Mouse (Mus musculus) lung, embryonic 15.5 days (tissue): ENCODE results near the gene Zfpm1. TPM values are rescaled to one million over a fixed set of nuclear protein-coding genes. Genes with fewer than 3 reads are reported as not detected.

Source experiments
- ATAC-seq: fragments of 200-750 bp; cut with Nextera tagmentation; 2 replicates; pipeline ENCODE4 v1.8.0; 2017; ENCODE audit warnings: moderate number of reproducible peaks, borderline replicate concordance; ENCODE audit not compliant: low FRiP score, low TSS enrichment; ENCODE audit errors: extremely low read depth
- H3K27ac ChIP-seq: fragments of 300-500 bp; sonication (generic); 2 replicates; pipeline ENCODE4 v1.5.1; 2015; ENCODE audit warnings: moderate library complexity, mild to moderate bottlenecking, inconsistent platforms
- H3K27me3 ChIP-seq: fragments of 300-500 bp; sonication (generic); 2 replicates; pipeline ENCODE4 v1.6.1; 2015; ENCODE audit warnings: inconsistent platforms
- H3K36me3 ChIP-seq: fragments of 300-500 bp; sonication (generic); 2 replicates; pipeline ENCODE4 v1.6.1; 2015; ENCODE audit warnings: inconsistent platforms
- H3K4me1 ChIP-seq: fragments of 300-500 bp; sonication (generic); 2 replicates; pipeline ENCODE4 v1.6.1; 2015; ENCODE audit warnings: inconsistent platforms
- H3K4me2 ChIP-seq: fragments of 300-500 bp; sonication (generic); 2 replicates; pipeline ENCODE4 v1.6.1; 2015; ENCODE audit warnings: inconsistent platforms, mild to moderate bottlenecking, moderate library complexity
- H3K4me3 ChIP-seq: fragments of 300-500 bp; sonication (generic); 2 replicates; pipeline ENCODE4 v1.5.1; 2015; ENCODE audit warnings: mild to moderate bottlenecking, inconsistent platforms
- H3K9ac ChIP-seq: fragments of 300-500 bp; sonication (generic); 2 replicates; pipeline ENCODE4 v1.6.1; 2015; ENCODE audit warnings: inconsistent platforms
- H3K9me3 ChIP-seq: fragments of 300-500 bp; sonication (generic); 2 replicates; pipeline ENCODE4 v1.6.1; 2016; ENCODE audit warnings: inconsistent platforms
- WGBS: fragments of 180-500 bp; shearing (Covaris S2); methylation state at CpG from one replicate; pipeline ENCODE4 v1.1.7; 2015; 5-methylcytosine and 5-hydroxymethylcytosine counted together
- polyA plus RNA-seq: library from polyadenylated mRNA; unstranded; fragments of >200 nt; fragmentation: Nextera tagmentation; extraction: Ambion mirVana; gene quantifications from 2 replicates; pipeline ENCODE4 v1.2.1, GENCODE M21; 2015

Gene Zfpm1
- polyA plus RNA-seq, 1 experiment from 2014 or later, result 1.3 TPM

GRCm38 (mm10) chr8:122332753-122333506, 51.0 kb downstream of the Zfpm1 start:
- WGBS, result 63% methylated on average over 6 of the region's 6 CpGs
- H3K27me3 ChIP-seq, result peaks cover 36% of the 10 kb centered on the region
- H3K4me3 ChIP-seq, result no peak overlapping the region
- ATAC-seq, result 0 out of 2 replicates have a peak, but pooled peaks have one; percentile 7
- no peak overlapping the region for H3K9ac ChIP-seq
- no peak overlapping the region for H3K27ac ChIP-seq
- H3K9me3 ChIP-seq, result no peaks in the 10 kb centered on the region
- peaks cover 41% of the 10 kb centered on the region for H3K4me1 ChIP-seq
- no peak overlapping the region for H3K4me2 ChIP-seq
- H3K36me3 ChIP-seq, result peaks cover 4% of the 10 kb centered on the region

GRCm38 (mm10) chr8:122333531-122333930, 51.6 kb downstream of the Zfpm1 start:
- H3K9me3 ChIP-seq, result no peaks in the 10 kb centered on the region
- WGBS, result 84% methylated on average over 7 of the region's 7 CpGs
- peaks cover 41% of the 10 kb centered on the region for H3K27me3 ChIP-seq
- no peak overlapping the region for H3K9ac ChIP-seq
- no peak for ATAC-seq
- no peak overlapping the region for H3K4me3 ChIP-seq
- peaks cover 41% of the 10 kb centered on the region for H3K4me1 ChIP-seq
- H3K4me2 ChIP-seq, result no peak overlapping the region
- no peak overlapping the region for H3K27ac ChIP-seq
- H3K36me3 ChIP-seq, result peaks cover 4% of the 10 kb centered on the region

GRCm38 (mm10) chr8:122334791-122335490, 53.0 kb downstream of the Zfpm1 start:
- Histone ChIP-seq H3K9me3 (no peaks in the 10 kb centered on the region), H3K9ac (no peak overlapping the region), H3K4me2 (no peak overlapping the region), H3K4me1 (peaks cover 33% of the 10 kb centered on the region), H3K4me3 (no peak overlapping the region), H3K27ac (no peak overlapping the region), H3K27me3 (peaks cover 42% of the 10 kb centered on the region), H3K36me3 (peaks cover 4% of the 10 kb centered on the region; the same call in 1 of the 2 replicates)
- WGBS, result 92% methylated on average over 13 of the region's 13 CpGs
- no peak for ATAC-seq

GRCm38 (mm10) chr8:122335638-122336250, 53.8 kb downstream of the Zfpm1 start:
- peak overlapping the region; percentile 11 for H3K9ac ChIP-seq
- peaks cover 42% of the 10 kb centered on the region for H3K27me3 ChIP-seq
- H3K36me3 ChIP-seq, result peaks cover 4% of the 10 kb centered on the region; the same call in 1 of the 2 replicates
- peaks cover 25% of the 10 kb centered on the region for H3K4me1 ChIP-seq
- H3K4me3 ChIP-seq, result peak overlapping the region; percentile 44
- H3K27ac ChIP-seq, result no peak overlapping the region
- ATAC-seq, result 0 out of 2 replicates have a peak, but pooled peaks have one; percentile 5
- peak overlapping the region; percentile 73 for H3K4me2 ChIP-seq
- WGBS, result 20% methylated on average over 57 of the region's 57 CpGs
- H3K9me3 ChIP-seq, result no peaks in the 10 kb centered on the region

- Histone ChIP-seq H3K9me3 (no peaks in the 10 kb centered on the region), H3K4me1 (peaks cover 18% of the 10 kb centered on the region), H3K9ac (peak overlapping the region; percentile 11), H3K36me3 (peaks cover 4% of the 10 kb centered on the region; the same call in 1 of the 2 replicates), H3K27ac (no peak overlapping the region), H3K4me3 (peak overlapping the region; percentile 44), H3K4me2 (peak overlapping the region; percentile 73), H3K27me3 (peaks cover 42% of the 10 kb centered on the region)
- 10% methylated on average over 81 of the region's 81 CpGs for WGBS
- ATAC-seq, result peak; percentile 41
Observed at GRCm38 (mm10) chr8:122336251-122336910, 54.4 kb downstream of the Zfpm1 start.

GRCm38 (mm10) chr8:122338852-122339251, 56.9 kb downstream of the Zfpm1 start:
- Histone ChIP-seq H3K4me1 (peaks cover 28% of the 10 kb centered on the region), H3K36me3 (peaks cover 4% of the 10 kb centered on the region; the same call in 1 of the 2 replicates), H3K4me3 (no peak overlapping the region), H3K27ac (no peak overlapping the region), H3K9me3 (no peaks in the 10 kb centered on the region), H3K9ac (no peak overlapping the region), H3K27me3 (peaks cover 58% of the 10 kb centered on the region), H3K4me2 (no peak overlapping the region)
- no peak for ATAC-seq
- 61% methylated on average over 6 of the region's 6 CpGs for WGBS

GRCm38 (mm10) chr8:122340761-122341160, 58.8 kb downstream of the Zfpm1 start:
- Histone ChIP-seq H3K36me3 (no peaks in the 10 kb centered on the region), H3K9ac (no peak overlapping the region), H3K4me2 (no peak overlapping the region), H3K4me3 (no peak overlapping the region), H3K27ac (no peak overlapping the region), H3K9me3 (no peaks in the 10 kb centered on the region), H3K27me3 (peaks cover 48% of the 10 kb centered on the region), H3K4me1 (peaks cover 34% of the 10 kb centered on the region)
- WGBS, result 86% methylated on average over 3 of the region's 3 CpGs
- ATAC-seq, result no peak

GRCm38 (mm10) chr8:122341790-122342189, 59.8 kb downstream of the Zfpm1 start:
- Histone ChIP-seq H3K27ac (no peak overlapping the region), H3K9ac (no peak overlapping the region), H3K9me3 (no peaks in the 10 kb centered on the region), H3K4me2 (no peak overlapping the region), H3K4me1 (peaks cover 25% of the 10 kb centered on the region), H3K4me3 (no peak overlapping the region), H3K36me3 (no peaks in the 10 kb centered on the region), H3K27me3 (peaks cover 42% of the 10 kb centered on the region)
- no peak; the same call in 1 of the 2 replicates for ATAC-seq
- 80% methylated on average over 6 of the region's 6 CpGs for WGBS

- peaks cover 24% of the 10 kb centered on the region for H3K4me1 ChIP-seq
- H3K4me3 ChIP-seq, result no peak overlapping the region
- no peak overlapping the region for H3K9ac ChIP-seq
- H3K4me2 ChIP-seq, result peak overlapping the region; percentile 53; the same call in 1 of the 2 replicates
- peaks cover 37% of the 10 kb centered on the region for H3K27me3 ChIP-seq
- H3K9me3 ChIP-seq, result no peaks in the 10 kb centered on the region
- no peaks in the 10 kb centered on the region for H3K36me3 ChIP-seq
- H3K27ac ChIP-seq, result no peak overlapping the region
- ATAC-seq, result no peak
- 27% methylated on average over 5 of the region's 5 CpGs for WGBS
Observed at GRCm38 (mm10) chr8:122342362-122342761, 60.4 kb downstream of the Zfpm1 start.

GRCm38 (mm10) chr8:122342806-122343209, 60.9 kb downstream of the Zfpm1 start:
- Histone ChIP-seq H3K9ac (no peak overlapping the region), H3K4me2 (peak overlapping the region; percentile 53), H3K4me3 (peak overlapping the region; percentile 18), H3K9me3 (no peaks in the 10 kb centered on the region), H3K4me1 (peaks cover 24% of the 10 kb centered on the region), H3K27ac (no peak overlapping the region), H3K36me3 (no peaks in the 10 kb centered on the region), H3K27me3 (peaks cover 32% of the 10 kb centered on the region)
- WGBS, result 4% methylated on average over 9 of the region's 9 CpGs
- no peak for ATAC-seq

GRCm38 (mm10) chr8:122343341-122343740, 61.4 kb downstream of the Zfpm1 start:
- ATAC-seq, result no peak

More at GRCm38 (mm10) chr8:122343341-122343740, 61.4 kb downstream of the Zfpm1 start:
- no peaks in the 10 kb centered on the region for H3K9me3 ChIP-seq
- H3K4me1 ChIP-seq, result peaks cover 24% of the 10 kb centered on the region
- H3K4me3 ChIP-seq, result peak overlapping the region; percentile 18
- no peaks in the 10 kb centered on the region for H3K36me3 ChIP-seq
- 0 out of 2 replicates have a peak overlapping the region, but pooled peaks have one; percentile 29 for H3K27ac ChIP-seq
- H3K27me3 ChIP-seq, result peaks cover 27% of the 10 kb centered on the region
- H3K4me2 ChIP-seq, result peak overlapping the region; percentile 53
- WGBS, result 5% methylated on average over 11 of the region's 11 CpGs
- H3K9ac ChIP-seq, result 0 out of 2 replicates have a peak overlapping the region, but pooled peaks have one; percentile 8
